Mouse (Mus musculus): ENCODE results near the gene Gnb3.

DNA sequence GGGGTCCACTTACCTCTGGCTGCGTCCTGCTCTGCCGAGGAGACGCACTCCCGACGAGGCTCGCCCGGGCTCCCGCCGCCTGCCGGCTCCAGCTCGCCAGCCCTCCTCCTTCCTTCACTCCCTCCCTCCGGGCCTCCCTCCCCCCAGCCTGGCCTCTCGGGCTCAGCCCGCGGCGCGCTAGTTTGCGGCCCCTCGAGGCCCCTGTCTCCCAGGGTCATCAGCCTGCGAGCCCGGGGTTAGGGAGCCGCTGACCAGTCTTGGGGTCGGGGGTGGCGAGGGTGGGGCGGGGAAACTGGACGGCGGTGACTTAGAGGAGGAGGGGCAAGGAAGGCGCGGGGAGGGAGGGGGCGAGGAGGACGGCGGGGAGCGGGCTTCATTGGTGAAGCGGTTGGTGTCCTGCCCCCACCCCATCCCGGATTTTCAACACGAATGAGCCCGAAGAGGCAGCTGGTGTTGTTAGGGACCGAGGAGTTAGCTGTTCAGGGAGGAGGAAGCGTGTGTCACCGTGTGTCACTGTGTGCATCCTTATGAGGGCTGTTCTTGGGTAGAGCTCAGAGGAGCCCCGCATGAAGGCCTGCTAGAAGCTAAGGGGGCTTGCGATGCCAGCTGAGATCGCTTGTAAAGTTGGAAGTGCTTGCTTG lies 23.7 kb upstream of the Gnb3 start, which contains the start of gene Gpr162:
- TF ChIP-seq POLR2A (IDR thresholded peaks at IDR 0.05; ENCODE audit: insufficient read depth, low read length) (no peak), EP300 (IDR thresholded peaks at IDR 0.05; ENCODE audit: insufficient read depth, low read depth, low read length) (no peak), CTCF (IDR thresholded peaks at IDR 0.05; ENCODE audit: low read depth, low read length) (no peak)

Data from ES-Bruce4 (cell line).